Mouse (Mus musculus): Measurements from ENCODE around the gene Fli1.

DNA sequence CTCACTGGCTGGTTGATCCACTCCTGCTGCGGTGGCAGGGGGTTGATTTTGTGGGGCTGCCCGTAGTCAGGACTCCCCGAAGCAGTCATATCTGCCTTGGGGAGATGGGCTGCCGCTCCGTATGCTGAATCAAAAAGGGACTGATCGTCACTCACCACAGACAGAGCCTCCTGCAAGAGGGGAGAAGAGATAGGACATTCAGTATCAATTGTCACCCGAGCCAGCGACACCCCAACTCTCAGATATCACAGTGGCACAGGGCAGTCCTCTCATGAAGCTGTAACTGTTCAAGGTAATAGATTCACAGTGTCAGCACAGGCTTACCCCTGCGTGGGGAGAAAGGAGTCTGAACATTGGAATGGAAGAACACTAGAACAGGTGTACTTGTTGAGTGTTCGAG lies 66.1 kb downstream of the Fli1 start:
- TF ChIP-seq MYOD1 (IDR thresholded peaks at IDR 0.05; ENCODE audit: control insufficient read depth in 1 of 3, insufficient read length in 2 of 3, low read depth in 2 of 3) = no peak
- no peak for TF ChIP-seq E2F4 (IDR thresholded peaks at IDR 0.05; ENCODE audit: insufficient read depth)
- no peak for TF ChIP-seq POLR2A (IDR thresholded peaks at IDR 0.05; ENCODE audit: insufficient read length, low read depth)
- TF ChIP-seq POLR2AphosphoS2 (IDR thresholded peaks at IDR 0.05; ENCODE audit: insufficient read length, low read depth) = no peak
- no peak for TF ChIP-seq USF1 (IDR thresholded peaks at IDR 0.05; ENCODE audit: low read depth)
- no peak for TF ChIP-seq TCF3 (IDR thresholded peaks at IDR 0.05; ENCODE audit: insufficient read length, low read depth)
- TF ChIP-seq TCF12 (IDR thresholded peaks at IDR 0.05; ENCODE audit: insufficient read depth, poor library complexity, severe bottlenecking) = no peak

All from myocyte (in vitro differentiated cells).